Mouse (Mus musculus): ENCODE results near the gene Rxra. TPM values are rescaled to one million over a fixed set of nuclear protein-coding genes. Genes with fewer than 3 reads are reported as not detected.

The Rxra gene
- 9.1 TPM for polyA plus RNA-seq (2015; fragmentation: Illumina TruSeq; extraction: RNeasy Lipid Tissue Mini Kit (QIAGEN cat#74804); ENCODE audit: insufficient read depth, low read depth, low replicate concordance)

GRCm38 (mm10) chr2:27676106-27676477 lies at the start of gene Rxra:
Rxra (plus strand) TSS chr2:27676440.

Other genes with a start within 250 kb of the Rxra start
- gene Vav2, start 249.4 kb upstream of the Rxra start, polyA plus RNA-seq (2015; fragmentation: Illumina TruSeq; extraction: RNeasy Lipid Tissue Mini Kit (QIAGEN cat#74804); ENCODE audit: insufficient read depth, low read depth, low replicate concordance), result 3.1 TPM
- gene Brd3os, start 234.1 kb upstream of the Rxra start, polyA plus RNA-seq (2015; fragmentation: Illumina TruSeq; extraction: RNeasy Lipid Tissue Mini Kit (QIAGEN cat#74804); ENCODE audit: insufficient read depth, low read depth, low replicate concordance), result 2.6 TPM
- 9.1 TPM for gene Brd3, start 168.8 kb upstream of the Rxra start, polyA plus RNA-seq (2015; fragmentation: Illumina TruSeq; extraction: RNeasy Lipid Tissue Mini Kit (QIAGEN cat#74804); ENCODE audit: insufficient read depth, low read depth, low replicate concordance)
- gene Wdr5, start 161.3 kb upstream of the Rxra start, polyA plus RNA-seq (2015; fragmentation: Illumina TruSeq; extraction: RNeasy Lipid Tissue Mini Kit (QIAGEN cat#74804); ENCODE audit: insufficient read depth, low read depth, low replicate concordance), result 8.6 TPM
- gene Col5a1, start 210.0 kb downstream of the Rxra start, polyA plus RNA-seq (2015; fragmentation: Illumina TruSeq; extraction: RNeasy Lipid Tissue Mini Kit (QIAGEN cat#74804); ENCODE audit: insufficient read depth, low read depth, low replicate concordance), result 12.0 TPM